Mouse (Mus musculus) bone marrow, adult 2 months (tissue): ENCODE data around the gene Aldh3a2. TPM values are rescaled to one million over a fixed set of nuclear protein-coding genes. Genes with fewer than 3 reads are reported as not detected.
"Not testable (repeated sequence)": the region's sequence is repeated elsewhere in the genome, so short reads cannot be mapped to it uniquely, and the experiment has no call there.

Source experiments
- H3K27ac ChIP-seq: fragments of 200-500 bp; 2 replicates; pipeline ENCODE4 v1.5.1; 2012; ENCODE audit warnings: low read depth, mild to moderate bottlenecking, control low read depth, inconsistent platforms, low read length; ENCODE audit not compliant: control insufficient read depth, poor library complexity, insufficient read depth
- H3K4me1 ChIP-seq: fragments of 200-500 bp; 2 replicates; pipeline ENCODE4 v1.6.1; 2011; ENCODE audit warnings: low read length; ENCODE audit not compliant: control insufficient read depth, insufficient read depth
- H3K4me3 ChIP-seq: fragments of 200-500 bp; replicated peaks from 2 replicates; pipeline ENCODE3; 2011; ENCODE audit warnings: mild to moderate bottlenecking, low read depth, low read length, control low read depth; ENCODE audit not compliant: control insufficient read depth
- CTCF ChIP-seq: fragments of 200-500 bp; IDR thresholded peaks from 2 replicates; pipeline ENCODE4 v1.5.1; 2011; ENCODE audit warnings: low read length, control low read depth; ENCODE audit not compliant: control insufficient read depth, insufficient read depth
- POLR2A ChIP-seq: fragments of 200-500 bp; IDR thresholded peaks from 2 replicates; pipeline ENCODE4 v1.6.1; 2011; ENCODE audit warnings: low read depth, mild to moderate bottlenecking, control low read depth, low read length, borderline replicate concordance; ENCODE audit not compliant: control insufficient read depth
- WGBS: fragments of 180-500 bp; shearing (Covaris S2); methylation state at CpG from one replicate; pipeline ENCODE4 v1.1.7; 2018; 5-methylcytosine and 5-hydroxymethylcytosine counted together
- polyA plus RNA-seq: library from polyadenylated mRNA; stranded (reverse); fragments of >200 nt; gene quantifications from 2 replicates; pipeline ENCODE4 v1.2.4, GENCODE M21; 2011; ENCODE audit warnings: low replicate concordance; ENCODE audit not compliant: missing spikeins, insufficient read depth, insufficient read length

The Aldh3a2 gene
- polyA plus RNA-seq: 7.2 and 18.9 TPM in 2 replicates

DNA sequence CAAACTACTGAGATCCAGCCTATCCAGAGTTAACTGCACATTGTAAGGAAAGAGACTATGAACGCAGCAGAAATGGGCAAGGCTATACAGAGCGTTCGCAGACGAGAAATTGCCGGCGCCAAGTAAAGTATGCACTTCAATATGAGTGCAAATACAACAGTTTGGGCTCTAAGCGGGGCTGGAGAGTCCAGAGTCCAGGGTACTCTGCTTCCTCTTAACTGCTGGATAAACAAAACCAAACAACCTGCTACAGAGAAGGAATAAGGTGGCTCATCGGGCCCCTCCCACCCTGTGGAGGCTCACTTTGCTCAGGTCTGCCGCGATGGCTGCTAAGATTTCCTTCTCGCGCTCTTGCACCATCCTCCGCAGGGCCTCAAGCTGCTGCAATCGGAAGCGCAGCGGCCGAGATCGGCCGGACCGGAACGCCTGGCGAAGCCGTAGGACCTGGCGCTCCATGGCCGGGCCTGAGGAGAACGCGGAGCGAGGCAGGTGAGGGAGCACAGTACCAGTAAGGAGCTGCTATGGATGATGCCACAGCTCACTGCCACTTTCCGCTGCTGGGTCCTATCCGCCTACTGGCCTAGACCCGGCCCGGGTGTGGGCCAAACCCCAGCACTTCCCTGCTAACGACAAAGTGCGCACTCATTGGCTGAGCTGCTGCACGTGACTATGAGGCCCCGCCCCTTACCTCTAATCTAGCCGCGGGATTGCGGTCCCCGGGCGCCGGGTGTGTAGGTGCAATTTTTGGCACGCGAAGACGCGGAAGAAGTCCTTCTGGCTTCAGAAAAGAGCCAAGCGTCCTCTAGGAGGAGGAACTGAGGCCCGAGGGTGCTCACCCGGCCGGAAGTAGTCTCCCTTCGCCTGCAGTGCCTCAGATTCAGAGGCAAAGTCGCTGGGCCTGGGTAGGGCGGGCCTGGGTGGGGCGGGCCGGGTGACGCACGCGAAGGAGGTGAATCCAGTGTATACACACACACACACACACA, at the start of gene Aldh3a2:
Gene Aldh3a2, minus strand, starts transcription at position 914 of the 983 bp plus-strand sequence.
- peak within 1 kb of the TSS; percentile 93 for H3K27ac ChIP-seq
- H3K4me1 ChIP-seq: no peaks in the 10 kb centered on the region
- TF ChIP-seq POLR2A (peak; percentile 97), CTCF (peak; percentile 21; the same call in 1 of the 2 replicates)
- WGBS: under 1% methylated on average over 55 of the region's 58 CpGs
- H3K4me3 ChIP-seq: peak within 1 kb of the TSS; percentile 75

DNA sequence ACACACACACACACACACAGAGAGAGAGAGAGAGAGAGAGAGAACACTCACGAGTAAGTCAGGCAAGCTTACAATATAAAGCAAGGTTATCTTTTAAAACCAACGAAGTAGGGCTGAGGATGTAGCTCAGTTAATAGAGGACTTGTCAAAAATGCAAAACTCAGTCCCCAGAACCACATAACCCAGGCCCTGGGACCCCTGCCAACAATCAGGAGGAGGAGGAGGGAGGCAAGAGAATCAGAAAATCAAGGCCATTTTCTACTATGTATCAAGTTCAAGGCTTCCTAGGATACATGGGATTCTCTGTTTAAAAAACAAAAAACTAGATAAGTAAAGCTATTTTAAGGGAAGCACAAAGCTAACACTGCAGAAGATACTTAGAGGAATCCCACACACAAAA, 49.6 kb upstream of the Aldh3a2 start:
- H3K4me3 ChIP-seq: no peak overlapping the region
- TF ChIP-seq CTCF: no peak
- no peak for TF ChIP-seq POLR2A
- no peak overlapping the region for H3K27ac ChIP-seq
- no peaks in the 10 kb centered on the region for H3K4me1 ChIP-seq
- 38% methylated on average over 2 of the region's 2 CpGs for WGBS

DNA sequence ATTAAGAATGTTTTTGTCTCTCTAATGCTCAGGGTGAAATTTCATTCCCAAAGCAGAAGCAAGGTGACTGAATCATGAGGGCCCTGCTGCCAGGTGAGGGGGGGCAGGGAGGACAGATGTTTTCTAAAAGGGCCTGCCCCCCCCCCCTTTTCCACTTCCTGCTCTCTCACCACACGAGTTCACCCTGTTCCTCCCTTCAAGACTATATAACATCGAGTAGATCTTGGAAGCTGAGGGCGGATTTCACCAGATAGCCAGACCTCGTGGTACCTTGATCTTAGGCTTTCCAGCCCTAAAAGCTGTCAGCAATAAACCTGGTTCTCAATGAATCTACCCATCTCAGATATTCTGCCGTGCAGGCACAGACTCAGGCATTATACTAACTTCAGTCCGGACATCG, 43.1 kb upstream of the Aldh3a2 start:
- WGBS: 37% methylated on average over 7 of the region's 7 CpGs
- no peak overlapping the region for H3K27ac ChIP-seq
- no peak overlapping the region for H3K4me3 ChIP-seq
- TF ChIP-seq CTCF (no peak), POLR2A (no peak)
- H3K4me1 ChIP-seq: no peaks in the 10 kb centered on the region; the same call in 1 of the 2 replicates

- TF ChIP-seq POLR2A: no peak
- TF ChIP-seq CTCF: no peak
- H3K27ac ChIP-seq: no peak overlapping the region
- WGBS: 46% methylated on average over 12 of the region's 12 CpGs
- H3K4me1 ChIP-seq: no peaks in the 10 kb centered on the region; the same call in 1 of the 2 replicates
- no peak overlapping the region for H3K4me3 ChIP-seq
These were observed 42.6 kb upstream of the Aldh3a2 start for GRCm38 (mm10) chr11:61309831-61310230.

GRCm38 (mm10) chr11:61307795-61308194, 40.5 kb upstream of the Aldh3a2 start:
- H3K4me1 ChIP-seq: no peaks in the 10 kb centered on the region; the same call in 1 of the 2 replicates
- TF ChIP-seq POLR2A (no peak), CTCF (no peak)
- H3K4me3 ChIP-seq: no peak overlapping the region
- 48% methylated on average over 7 of the region's 7 CpGs for WGBS
- H3K27ac ChIP-seq: no peak overlapping the region

DNA sequence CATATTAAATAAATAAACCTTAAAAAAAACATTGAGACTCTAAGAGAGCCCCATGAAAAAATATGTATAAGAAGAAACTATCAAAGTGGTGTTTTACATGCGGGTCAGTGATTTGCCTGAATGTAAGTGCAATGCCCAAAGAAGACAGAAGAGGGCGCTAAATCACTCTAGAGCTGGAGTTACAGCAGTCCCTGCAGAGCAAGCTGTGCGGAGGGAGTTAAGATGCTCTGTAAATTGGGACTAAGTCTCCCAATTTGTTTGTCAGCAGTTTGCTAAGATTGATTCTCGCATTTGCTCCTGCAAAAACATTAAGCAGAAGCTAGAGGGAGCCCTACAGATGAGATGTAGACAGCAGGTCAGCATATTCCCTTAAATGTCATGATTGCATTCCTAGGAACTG, 38.1 kb upstream of the Aldh3a2 start:
- WGBS: 64% methylated on average over 4 of the region's 4 CpGs
- TF ChIP-seq CTCF (peak; percentile 37), POLR2A (no peak)
- Histone ChIP-seq H3K27ac (no peak overlapping the region), H3K4me3 (no peak overlapping the region), H3K4me1 (no peaks in the 10 kb centered on the region; the same call in 1 of the 2 replicates)

DNA sequence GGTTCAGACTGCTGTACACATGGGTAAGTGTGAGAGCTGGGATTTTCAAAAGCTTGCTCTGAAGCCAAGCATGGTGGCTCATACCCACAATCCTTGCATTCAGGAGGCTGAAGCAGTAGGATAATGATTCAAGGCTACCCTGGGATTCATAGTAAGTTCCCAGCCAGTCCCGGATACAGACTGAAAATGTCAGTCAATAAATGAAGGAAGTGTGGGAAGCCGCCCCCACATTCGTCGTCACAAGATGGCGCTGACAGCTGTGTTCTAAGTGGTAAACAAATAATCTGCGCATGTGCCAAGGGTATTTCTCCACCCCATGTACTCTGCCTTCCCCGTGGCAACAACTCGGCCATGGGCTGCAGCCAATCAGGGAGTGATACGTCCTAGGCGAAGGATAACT, 37.3 kb upstream of the Aldh3a2 start:
- not testable (repeated sequence) for H3K27ac ChIP-seq, H3K4me1 ChIP-seq, H3K4me3 ChIP-seq
- WGBS: 94% methylated on average over 6 of the region's 10 CpGs

- 72% methylated on average over 16 of the region's 16 CpGs for WGBS
- Histone ChIP-seq H3K4me1 (no peaks in the 10 kb centered on the region; the same call in 1 of the 2 replicates), H3K4me3 (no peak overlapping the region), H3K27ac (no peak overlapping the region)
- TF ChIP-seq POLR2A (no peak), CTCF (no peak)
These were observed 33.6 kb upstream of the Aldh3a2 start for GRCm38 (mm10) chr11:61300716-61301392.
